Mouse (Mus musculus): Measurements from ENCODE around the gene Omg. TPM values are rescaled to one million over a fixed set of nuclear protein-coding genes. Genes with fewer than 3 reads are reported as not detected.

The Omg gene
- polyA plus RNA-seq, 2 experiments = 0.01 TPM; not detected in 1

- Histone ChIP-seq H3K4me1 (replicated peaks; ENCODE audit: control insufficient read depth in 2 of 2, insufficient read depth in 2 of 2, low read length in 1 of 2) (peaks cover 0 to 23% of the 10 kb centered on the region in 2 experiments; a peak in 2 of 4 replicates), H3K27ac (no peak overlapping the region), H3K4me2 (ENCODE audit: low read depth) (peak overlapping the region; percentile 22)
Observed at GRCm38 (mm10) chr11:79529226-79529625, 25.3 kb upstream of the Omg start.

GRCm38 (mm10) chr11:79528601-79529000, 24.7 kb upstream of the Omg start:
- DNase-seq (ENCODE audit: low read depth in 3 of 3, low spot score in 3 of 3) (no peak), ATAC-seq (ENCODE audit: insufficient read depth) (no peak)
- Histone ChIP-seq H3K9ac (replicated peaks) (no peak overlapping the region), H3K36me3 (replicated peaks; ENCODE audit: control insufficient read depth, insufficient read depth, low read depth) (no peaks in the 10 kb centered on the region), H3K27me3 (ENCODE audit: control insufficient read depth, insufficient read depth, low read length) (no peaks in the 10 kb centered on the region), H3K4me1 (replicated peaks; ENCODE audit: control insufficient read depth in 2 of 2, insufficient read depth in 2 of 2, low read length in 1 of 2) (peaks cover 0 to 28% of the 10 kb centered on the region in 2 experiments; a peak in 2 of 4 replicates), H3K4me2 (ENCODE audit: low read depth) (no peak overlapping the region), H3K27ac (no peak overlapping the region), H3K9me3 (ENCODE audit: control insufficient read depth, low read length) (no peaks in the 10 kb centered on the region), H3K4me3 (ENCODE audit: insufficient read depth in 1 of 2, low read depth in 2 of 2, low read length in 2 of 2) (no peak overlapping the region)
- TF ChIP-seq EP300 (IDR thresholded peaks at IDR 0.05; ENCODE audit: low read depth) (no peak), CTCF (IDR thresholded peaks at IDR 0.05; ENCODE audit: low read depth) (no peak)
- WGBS (ENCODE audit: insufficient replicate concordance) = 31% methylated on average over 3 of the region's 3 CpGs

More at GRCm38 (mm10) chr11:79529226-79529625, 25.3 kb upstream of the Omg start:
- H3K9me3 ChIP-seq (ENCODE audit: control insufficient read depth, low read length) = no peaks in the 10 kb centered on the region
- 68% methylated on average over 6 of the region's 6 CpGs for WGBS (ENCODE audit: insufficient replicate concordance)
- no peaks in the 10 kb centered on the region for H3K36me3 ChIP-seq (replicated peaks; ENCODE audit: control insufficient read depth, insufficient read depth, low read depth)
- ATAC-seq (ENCODE audit: insufficient read depth) (no peak), DNase-seq (ENCODE audit: low read depth in 3 of 3, low spot score in 3 of 3) (no peak)
- H3K4me3 ChIP-seq (ENCODE audit: insufficient read depth in 1 of 2, low read depth in 2 of 2, low read length in 2 of 2) = 0 out of 4 replicates have a peak overlapping the region, but pooled peaks of 1 of the 2 experiments have one; percentile 6
- H3K9ac ChIP-seq (replicated peaks) = no peak overlapping the region
- no peak for TF ChIP-seq CTCF (IDR thresholded peaks at IDR 0.05; ENCODE audit: low read depth)
- no peak for TF ChIP-seq EP300 (IDR thresholded peaks at IDR 0.05; ENCODE audit: low read depth)
- no peaks in the 10 kb centered on the region for H3K27me3 ChIP-seq (ENCODE audit: control insufficient read depth, insufficient read depth, low read length)

- TF ChIP-seq CTCF (IDR thresholded peaks at IDR 0.05; ENCODE audit: low read depth) (no peak), EP300 (IDR thresholded peaks at IDR 0.05; ENCODE audit: low read depth) (no peak)
- Histone ChIP-seq H3K4me1 (replicated peaks; ENCODE audit: control insufficient read depth in 2 of 2, insufficient read depth in 2 of 2, low read length in 1 of 2) (peaks cover 0 to 30% of the 10 kb centered on the region in 2 experiments; a peak in 2 of 4 replicates), H3K9ac (replicated peaks) (no peak overlapping the region), H3K27ac (no peak overlapping the region), H3K4me3 (ENCODE audit: insufficient read depth in 1 of 2, low read depth in 2 of 2, low read length in 2 of 2) (no peak overlapping the region), H3K4me2 (ENCODE audit: low read depth) (no peak overlapping the region), H3K27me3 (ENCODE audit: control insufficient read depth, insufficient read depth, low read length) (no peaks in the 10 kb centered on the region), H3K9me3 (ENCODE audit: control insufficient read depth, low read length) (no peaks in the 10 kb centered on the region), H3K36me3 (replicated peaks; ENCODE audit: control insufficient read depth, insufficient read depth, low read depth) (no peaks in the 10 kb centered on the region)
- ATAC-seq (ENCODE audit: insufficient read depth) = no peak
- 25% methylated on average over 5 of the region's 5 CpGs for WGBS (ENCODE audit: insufficient replicate concordance)
- no peak for DNase-seq (ENCODE audit: low read depth in 3 of 3, low spot score in 3 of 3)
Observed at GRCm38 (mm10) chr11:79527739-79528384, 24.0 kb upstream of the Omg start.

- no peaks in the 10 kb centered on the region for H3K9me3 ChIP-seq (ENCODE audit: control insufficient read depth, low read length)
- H3K4me1 ChIP-seq (replicated peaks; ENCODE audit: control insufficient read depth in 2 of 2, insufficient read depth in 2 of 2, low read length in 1 of 2) = peaks cover 0 to 30% of the 10 kb centered on the region in 2 experiments; a peak in 2 of 4 replicates
- no peak for ATAC-seq (ENCODE audit: insufficient read depth)
- no peak for DNase-seq (ENCODE audit: low read depth in 3 of 3, low spot score in 3 of 3)
- no peak for TF ChIP-seq CTCF (IDR thresholded peaks at IDR 0.05; ENCODE audit: low read depth)
- no peak for TF ChIP-seq EP300 (IDR thresholded peaks at IDR 0.05; ENCODE audit: low read depth)
- no peak overlapping the region; the same call in 1 of the 2 replicates for H3K4me2 ChIP-seq (ENCODE audit: low read depth)
- H3K4me3 ChIP-seq (ENCODE audit: insufficient read depth in 1 of 2, low read depth in 2 of 2, low read length in 2 of 2) = no peak overlapping the region
- H3K9ac ChIP-seq (replicated peaks) = no peak overlapping the region
- H3K36me3 ChIP-seq (replicated peaks; ENCODE audit: control insufficient read depth, insufficient read depth, low read depth) = no peaks in the 10 kb centered on the region
- 33% methylated on average over 15 of the region's 15 CpGs for WGBS (ENCODE audit: insufficient replicate concordance)
- H3K27ac ChIP-seq = no peak overlapping the region
- H3K27me3 ChIP-seq (ENCODE audit: control insufficient read depth, insufficient read depth, low read length) = no peaks in the 10 kb centered on the region
Observed at GRCm38 (mm10) chr11:79527015-79527738, 23.3 kb upstream of the Omg start.

- Histone ChIP-seq H3K9me3 (ENCODE audit: control insufficient read depth, low read length) (no peaks in the 10 kb centered on the region), H3K36me3 (replicated peaks; ENCODE audit: control insufficient read depth, insufficient read depth, low read depth) (no peaks in the 10 kb centered on the region), H3K4me1 (replicated peaks; ENCODE audit: control insufficient read depth in 2 of 2, insufficient read depth in 2 of 2, low read length in 1 of 2) (peaks cover 0 to 28% of the 10 kb centered on the region in 2 experiments; a peak in 2 of 4 replicates), H3K27ac (no peak overlapping the region), H3K4me2 (ENCODE audit: low read depth) (no peak overlapping the region; the same call in 1 of the 2 replicates), H3K9ac (replicated peaks) (no peak overlapping the region), H3K4me3 (ENCODE audit: insufficient read depth in 1 of 2, low read depth in 2 of 2, low read length in 2 of 2) (no peak overlapping the region), H3K27me3 (ENCODE audit: control insufficient read depth, insufficient read depth, low read length) (no peaks in the 10 kb centered on the region)
- 68% methylated on average over 3 of the region's 3 CpGs for WGBS (ENCODE audit: insufficient replicate concordance)
- no peak for ATAC-seq (ENCODE audit: insufficient read depth)
- no peak for TF ChIP-seq EP300 (IDR thresholded peaks at IDR 0.05; ENCODE audit: low read depth)
- TF ChIP-seq CTCF (IDR thresholded peaks at IDR 0.05; ENCODE audit: low read depth) = no peak
- DNase-seq (ENCODE audit: low read depth in 3 of 3, low spot score in 3 of 3) = no peak
Observed at GRCm38 (mm10) chr11:79526549-79526948, 22.7 kb upstream of the Omg start.
